Mouse (Mus musculus) stomach, postnatal 0 days (tissue): ENCODE measurements around the gene Pitpna. TPM values are rescaled to one million over a fixed set of nuclear protein-coding genes. Genes with fewer than 3 reads are reported as not detected.

Experiments used
- ATAC-seq: fragments of 200-750 bp; cut with Nextera tagmentation; 2 replicates; pipeline ENCODE4 v1.8.0; 2017; ENCODE audit not compliant: low FRiP score, low TSS enrichment
- DNase-seq: peaks from one replicate; pipeline ENCODE4 v3.0.0-alpha.2; 2016; ENCODE audit warnings: low spot score
- H3K27ac ChIP-seq: fragments of 300-500 bp; sonication (generic); replicated peaks from 2 replicates; pipeline ENCODE4 v1.5.1; 2014; ENCODE audit warnings: mild to moderate bottlenecking, control low read depth
- H3K27me3 ChIP-seq: fragments of 300-500 bp; sonication (generic); 2 replicates; pipeline ENCODE4 v1.6.1; 2014; ENCODE audit warnings: low read length; ENCODE audit not compliant: control insufficient read depth, insufficient read depth
- H3K36me3 ChIP-seq: fragments of 300-500 bp; sonication (generic); 2 replicates; pipeline ENCODE4 v1.6.1; 2014; ENCODE audit warnings: low read length, mixed read lengths; ENCODE audit not compliant: control insufficient read depth, insufficient read depth
- H3K4me1 ChIP-seq: fragments of 300-500 bp; sonication (generic); replicated peaks from 2 replicates; pipeline ENCODE4 v1.6.1; 2014; ENCODE audit warnings: antibody characterized with exemption; ENCODE audit not compliant: control insufficient read depth, insufficient read depth
- H3K4me2 ChIP-seq: fragments of 300-500 bp; sonication (generic); replicated peaks from 2 replicates; pipeline ENCODE4 v1.6.1; 2014; ENCODE audit warnings: low read depth, mild to moderate bottlenecking, control low read depth, moderate library complexity
- H3K4me3 ChIP-seq: fragments of 300-500 bp; sonication (generic); 2 replicates; pipeline ENCODE4 v1.5.1; 2014; ENCODE audit warnings: low read depth, low read length, control low read depth
- H3K9ac ChIP-seq: fragments of 300-500 bp; sonication (generic); 2 replicates; pipeline ENCODE4 v1.6.1; 2014; ENCODE audit warnings: mild to moderate bottlenecking, low read length, control low read depth, mixed read lengths
- H3K9me3 ChIP-seq: fragments of 300-500 bp; sonication (generic); 2 replicates; pipeline ENCODE4 v1.6.1; 2016; ENCODE audit warnings: low read length; ENCODE audit not compliant: control insufficient read depth
- CTCF ChIP-seq: IDR thresholded peaks from 2 replicates; pipeline ENCODE4 v1.5.1; 2016; ENCODE audit warnings: antibody characterized with exemption, low read depth, mild to moderate bottlenecking, moderate library complexity
- EP300 ChIP-seq: optimal IDR thresholded peaks from 2 replicates; pipeline ENCODE3; 2016; ENCODE audit warnings: antibody characterized with exemption
- WGBS: fragments of 180-500 bp; shearing (Covaris S2); extraction: QIAGEN DNeasy Blood & Tissue Kit; methylation state at CpG from one replicate; pipeline ENCODE4 v1.1.7; 2014; 5-methylcytosine and 5-hydroxymethylcytosine counted together
- polyA plus RNA-seq: library from polyadenylated mRNA; unstranded; fragments of >200 nt; fragmentation: Nextera tagmentation; extraction: Ambion mirVana; gene quantifications from 2 replicates; pipeline ENCODE4 v1.2.1, GENCODE M21; 2015

Gene Pitpna
- polyA plus RNA-seq, 1 experiment from 2014 or later: 79.3 TPM

DNA sequence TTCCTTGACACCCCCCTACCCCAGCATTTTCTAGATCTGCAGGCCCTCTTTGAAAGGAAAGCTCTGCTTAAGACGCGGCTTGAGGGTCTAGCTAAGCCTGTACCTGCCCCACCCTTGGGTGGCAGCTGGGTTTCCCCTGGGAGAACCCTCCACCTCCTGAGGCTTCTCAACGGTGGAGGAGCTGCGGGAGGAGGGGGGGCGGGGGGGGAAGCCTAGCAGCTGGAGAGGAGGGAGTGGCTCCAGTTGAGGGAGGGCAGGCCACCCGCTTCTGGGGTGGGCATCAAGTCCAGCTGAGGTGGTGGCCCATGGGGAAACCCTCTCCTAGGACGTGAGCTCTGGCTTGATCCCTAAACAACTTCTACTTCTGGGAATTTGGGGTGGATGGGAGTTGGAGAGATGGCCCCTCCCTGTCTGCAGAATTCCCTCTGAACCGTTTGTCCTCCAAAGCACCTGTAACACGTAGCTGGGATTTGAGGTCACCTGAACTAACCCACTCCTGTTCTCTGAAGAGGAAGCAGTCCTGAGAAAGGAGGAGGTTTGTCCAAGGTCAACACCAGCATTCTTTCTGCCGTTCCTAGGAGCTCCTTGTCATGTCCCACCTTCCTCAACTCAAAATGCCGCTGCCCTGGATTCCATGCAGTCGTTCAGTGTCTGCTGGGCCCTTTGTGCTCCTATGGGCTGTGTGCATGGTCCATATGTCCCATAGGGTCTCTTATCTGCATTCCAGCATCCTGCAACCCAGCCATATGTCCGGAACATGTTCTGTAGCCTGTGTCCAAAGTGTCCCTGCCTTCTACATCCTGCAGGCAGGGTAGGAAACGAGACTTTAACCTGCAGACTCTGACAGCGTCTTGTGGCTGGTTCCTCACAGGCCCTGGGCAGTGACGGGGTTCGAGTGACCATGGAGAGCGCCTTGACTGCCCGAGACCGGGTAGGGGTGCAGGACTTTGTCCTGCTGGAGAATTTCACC is 69.0 kb downstream of the Pitpna start:
- H3K27ac ChIP-seq: peak overlapping the region; percentile 97
- WGBS: 46% methylated on average over 19 of the region's 20 CpGs
- H3K9ac ChIP-seq: peak overlapping the region; percentile 93
- TF ChIP-seq CTCF (no peak), EP300 (no peak)
- H3K4me1 ChIP-seq: peaks cover 13% of the 10 kb centered on the region
- peak overlapping the region; percentile 84 for H3K4me2 ChIP-seq
- H3K27me3 ChIP-seq: no peaks in the 10 kb centered on the region
- no peaks in the 10 kb centered on the region for H3K9me3 ChIP-seq
- H3K36me3 ChIP-seq: peaks cover 23% of the 10 kb centered on the region
- ATAC-seq: no peak
- DNase-seq: peak; percentile 69
- H3K4me3 ChIP-seq: peak overlapping the region; percentile 86

GRCm38 (mm10) chr11:75657841-75658240 is 69.9 kb downstream of the Pitpna start:
- Histone ChIP-seq H3K9ac (no peak overlapping the region), H3K4me2 (no peak overlapping the region), H3K4me3 (no peak overlapping the region), H3K27ac (no peak overlapping the region), H3K36me3 (peaks cover 32% of the 10 kb centered on the region), H3K9me3 (no peaks in the 10 kb centered on the region), H3K27me3 (no peaks in the 10 kb centered on the region), H3K4me1 (peaks cover 13% of the 10 kb centered on the region)
- ATAC-seq (no peak), DNase-seq (no peak)
- TF ChIP-seq CTCF (no peak), EP300 (no peak)

DNA sequence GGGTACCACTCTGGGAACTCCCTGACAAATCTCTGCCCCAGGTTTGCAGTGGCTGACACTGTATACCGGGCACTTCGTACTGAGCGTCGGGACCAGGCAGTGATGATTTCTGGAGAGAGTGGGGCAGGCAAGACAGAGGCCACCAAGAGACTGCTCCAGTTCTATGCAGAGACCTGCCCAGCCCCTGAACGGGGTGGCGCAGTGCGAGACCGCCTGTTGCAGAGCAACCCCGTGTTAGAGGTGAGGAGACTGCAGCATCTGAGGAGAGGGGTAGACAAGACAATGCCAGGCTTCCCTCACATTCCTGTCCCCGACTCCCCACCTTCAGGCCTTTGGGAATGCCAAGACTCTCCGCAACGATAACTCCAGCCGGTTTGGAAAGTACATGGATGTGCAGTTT is 70.4 kb downstream of the Pitpna start:
- ATAC-seq (no peak), DNase-seq (no peak)
- Histone ChIP-seq H3K4me2 (no peak overlapping the region), H3K9ac (no peak overlapping the region), H3K9me3 (no peaks in the 10 kb centered on the region), H3K4me3 (no peak overlapping the region), H3K4me1 (peaks cover 13% of the 10 kb centered on the region), H3K36me3 (peaks cover 34% of the 10 kb centered on the region), H3K27ac (no peak overlapping the region), H3K27me3 (no peaks in the 10 kb centered on the region)
- 90% methylated on average over 13 of the region's 13 CpGs for WGBS
- TF ChIP-seq EP300: no peak

DNA sequence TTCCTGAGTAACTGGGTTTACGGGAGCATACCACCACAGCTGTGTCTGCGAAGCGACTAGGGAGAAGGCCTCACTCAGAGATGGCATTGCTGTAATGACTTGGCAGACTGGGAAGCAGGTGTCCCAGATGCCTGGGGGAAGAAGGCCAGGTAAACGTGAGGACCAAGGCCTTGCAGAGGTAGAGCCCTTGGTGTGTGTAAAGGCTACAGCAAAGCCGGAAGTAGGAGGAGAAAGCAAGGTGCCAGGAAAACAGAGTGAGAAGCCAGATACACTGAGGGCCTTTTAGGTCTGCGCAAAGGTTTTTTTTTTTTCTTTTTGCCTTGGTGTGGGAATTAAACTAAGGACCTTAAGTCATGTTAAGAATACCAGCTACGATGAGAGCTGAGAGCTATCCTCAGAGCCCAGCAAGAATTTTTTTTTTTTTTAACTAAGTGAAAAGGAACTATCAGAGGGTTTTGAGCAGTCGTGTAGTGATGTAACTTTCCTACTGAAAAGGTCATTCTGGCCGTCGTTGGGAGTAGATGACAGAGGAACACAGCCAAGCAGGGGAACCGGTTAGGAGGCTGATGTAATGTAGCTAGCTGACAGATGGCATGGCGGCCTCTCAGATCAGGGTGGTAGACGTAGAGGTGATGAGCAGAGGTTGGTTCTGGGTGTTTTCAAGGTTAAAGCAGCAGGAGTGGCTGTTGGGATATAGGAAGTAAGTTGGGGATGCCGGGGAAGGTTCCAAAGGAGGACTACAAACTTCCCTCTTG is 71.3 kb downstream of the Pitpna start:
- TF ChIP-seq CTCF (no peak), EP300 (no peak)
- Histone ChIP-seq H3K4me1 (peaks cover 13% of the 10 kb centered on the region), H3K4me3 (no peak overlapping the region), H3K27ac (no peak overlapping the region), H3K9me3 (no peaks in the 10 kb centered on the region), H3K4me2 (no peak overlapping the region), H3K36me3 (peaks cover 35% of the 10 kb centered on the region), H3K9ac (no peak overlapping the region; the same call in 1 of the 2 replicates), H3K27me3 (no peaks in the 10 kb centered on the region)
- no peak for DNase-seq
- 74% methylated on average over 14 of the region's 14 CpGs for WGBS
- no peak for ATAC-seq

DNA sequence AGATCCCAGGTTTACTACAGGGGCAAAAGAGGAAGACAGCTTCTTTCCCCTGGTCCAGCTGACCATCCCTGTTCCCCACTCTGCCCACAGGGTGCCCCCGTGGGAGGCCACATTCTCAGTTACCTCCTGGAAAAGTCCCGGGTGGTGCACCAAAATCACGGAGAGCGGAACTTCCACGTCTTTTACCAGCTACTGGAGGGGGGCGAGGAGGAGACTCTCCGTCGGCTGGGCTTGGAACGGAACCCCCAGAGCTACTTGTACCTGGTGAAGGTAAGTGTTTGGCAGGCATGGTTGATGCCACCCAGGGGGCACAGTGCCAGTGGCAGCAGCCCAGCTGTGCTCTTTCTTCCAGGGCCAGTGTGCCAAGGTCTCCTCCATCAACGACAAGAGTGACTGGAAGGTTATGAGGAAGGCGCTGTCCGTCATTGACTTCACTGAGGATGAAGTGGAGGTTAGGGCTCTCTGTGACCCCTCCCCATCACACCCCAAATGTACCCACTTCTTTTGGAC is 72.2 kb downstream of the Pitpna start:
- Histone ChIP-seq H3K9ac (no peak overlapping the region), H3K4me3 (no peak overlapping the region), H3K4me2 (no peak overlapping the region), H3K36me3 (peaks cover 38% of the 10 kb centered on the region), H3K4me1 (peaks cover 4% of the 10 kb centered on the region), H3K27me3 (no peaks in the 10 kb centered on the region), H3K9me3 (no peaks in the 10 kb centered on the region), H3K27ac (no peak overlapping the region)
- no peak for ATAC-seq
- DNase-seq: no peak
- TF ChIP-seq EP300 (no peak), CTCF (no peak)
- WGBS: 93% methylated on average over 12 of the region's 12 CpGs
